Mouse (Mus musculus) liver, embryonic 15.5 days (tissue): Measurements from ENCODE around the gene Tmem182. TPM values are rescaled to one million over a fixed set of nuclear protein-coding genes. Genes with fewer than 3 reads are reported as not detected.

Source experiments
- ATAC-seq: fragments of 200-750 bp; cut with Nextera tagmentation; 2 replicates; pipeline ENCODE4 v1.8.0; 2017; ENCODE audit warnings: moderate number of reproducible peaks, mild to moderate bottlenecking, moderate library complexity; ENCODE audit not compliant: insufficient read depth
- H3K27ac ChIP-seq: fragments of 300-500 bp; sonication (generic); replicated peaks from 2 replicates; pipeline ENCODE4 v1.5.1; 2015; ENCODE audit warnings: mild to moderate bottlenecking, inconsistent platforms
- H3K27me3 ChIP-seq: fragments of 300-500 bp; sonication (generic); 2 replicates; pipeline ENCODE4 v1.6.1; 2015; ENCODE audit warnings: mild to moderate bottlenecking, inconsistent platforms
- H3K36me3 ChIP-seq: fragments of 300-500 bp; sonication (generic); replicated peaks from 2 replicates; pipeline ENCODE4 v1.6.1; 2015; ENCODE audit warnings: moderate library complexity, mild to moderate bottlenecking, inconsistent platforms
- H3K4me1 ChIP-seq: fragments of 300-500 bp; sonication (generic); replicated peaks from 2 replicates; pipeline ENCODE4 v1.6.1; 2015; ENCODE audit warnings: inconsistent platforms
- H3K4me2 ChIP-seq: fragments of 300-500 bp; sonication (generic); 2 replicates; pipeline ENCODE4 v1.6.1; 2015; ENCODE audit warnings: moderate library complexity, mild to moderate bottlenecking, inconsistent platforms
- H3K4me3 ChIP-seq: fragments of 300-500 bp; sonication (generic); replicated peaks from 2 replicates; pipeline ENCODE4 v1.5.1; 2015; ENCODE audit warnings: mild to moderate bottlenecking, inconsistent platforms
- H3K9ac ChIP-seq: fragments of 300-500 bp; sonication (generic); 2 replicates; pipeline ENCODE4 v1.6.1; 2015; ENCODE audit warnings: moderate library complexity, mild to moderate bottlenecking, inconsistent platforms
- H3K9me3 ChIP-seq: fragments of 300-500 bp; sonication (generic); replicated peaks from 2 replicates; pipeline ENCODE4 v1.6.1; 2016; ENCODE audit warnings: inconsistent platforms
- WGBS: fragments of 180-500 bp; shearing (Covaris S2); methylation state at CpG from one replicate; pipeline ENCODE4 v1.1.7; 2015; ENCODE audit warnings: mixed read lengths; ENCODE audit not compliant: insufficient replicate concordance; 5-methylcytosine and 5-hydroxymethylcytosine counted together
- polyA plus RNA-seq: library from polyadenylated mRNA; unstranded; fragments of >200 nt; fragmentation: Nextera tagmentation; extraction: Ambion mirVana; gene quantifications from 2 replicates; pipeline ENCODE4 v1.2.1, GENCODE M21; 2015

Gene Tmem182
- polyA plus RNA-seq, 1 experiment from 2014 or later = 0.75 TPM

- Histone ChIP-seq H3K27ac (no peak overlapping the region), H3K9me3 (no peaks in the 10 kb centered on the region), H3K36me3 (no peaks in the 10 kb centered on the region), H3K27me3 (no peaks in the 10 kb centered on the region), H3K4me2 (no peak overlapping the region), H3K4me3 (no peak overlapping the region), H3K4me1 (no peaks in the 10 kb centered on the region), H3K9ac (no peak overlapping the region)
- WGBS = 25% methylated on average over 5 of the region's 5 CpGs
- ATAC-seq = no peak
These were observed 4.5 kb upstream of the Tmem182 start for GRCm38 (mm10) chr1:40800908-40801307.

DNA sequence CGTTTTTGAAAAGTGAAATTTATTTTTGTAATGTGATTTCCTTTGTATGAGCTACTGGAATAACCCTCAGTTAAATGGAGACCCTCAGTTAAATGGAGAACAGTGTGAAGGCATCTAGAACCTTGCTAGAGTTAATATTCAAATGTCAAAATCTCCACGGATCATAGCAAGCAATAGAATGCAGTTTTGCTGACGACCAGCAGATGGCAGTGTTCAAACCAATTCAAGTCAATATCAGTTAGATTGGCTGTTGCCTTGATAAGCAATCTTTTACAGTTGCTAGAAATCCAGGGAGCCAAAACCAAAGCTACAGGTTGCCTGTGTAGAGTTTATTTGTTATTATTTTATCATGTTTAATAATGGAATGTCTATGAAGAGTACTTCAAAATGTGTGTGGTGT, 2.6 kb upstream of the Tmem182 start:
- no peaks in the 10 kb centered on the region for H3K36me3 ChIP-seq
- H3K27ac ChIP-seq = no peak overlapping the region
- no peak for ATAC-seq
- H3K9ac ChIP-seq = no peak overlapping the region
- H3K4me2 ChIP-seq = no peak overlapping the region
- H3K9me3 ChIP-seq = no peaks in the 10 kb centered on the region
- H3K4me3 ChIP-seq = no peak overlapping the region
- no peaks in the 10 kb centered on the region for H3K27me3 ChIP-seq
- H3K4me1 ChIP-seq = no peaks in the 10 kb centered on the region
- WGBS = 17% methylated on average over 3 of the region's 3 CpGs

DNA sequence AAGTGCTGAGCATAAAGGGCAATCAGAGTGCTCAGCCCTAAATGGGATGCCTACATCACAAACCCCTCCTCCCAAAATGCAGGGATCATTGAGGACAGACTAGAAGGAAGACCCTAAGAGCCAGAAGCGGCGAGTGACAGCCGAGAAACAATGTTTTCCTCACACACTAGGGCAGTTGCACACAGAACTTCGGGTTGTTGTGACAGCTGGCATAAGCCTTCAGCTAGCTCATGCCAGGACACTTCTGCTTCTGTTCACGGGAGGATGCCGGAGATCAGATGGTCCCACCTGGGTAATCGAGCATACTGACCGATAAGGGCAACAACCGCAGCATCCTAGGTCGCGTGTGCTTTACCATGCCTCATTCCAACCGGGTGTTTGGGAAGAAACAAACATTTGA, 1.3 kb upstream of the Tmem182 start:
- no peaks in the 10 kb centered on the region for H3K9me3 ChIP-seq
- H3K4me1 ChIP-seq = no peaks in the 10 kb centered on the region
- H3K27ac ChIP-seq = no peak overlapping the region
- no peaks in the 10 kb centered on the region for H3K27me3 ChIP-seq
- no peak overlapping the region for H3K4me2 ChIP-seq
- no peak overlapping the region for H3K9ac ChIP-seq
- ATAC-seq = no peak
- no peaks in the 10 kb centered on the region for H3K36me3 ChIP-seq
- no peak overlapping the region for H3K4me3 ChIP-seq
- WGBS = 77% methylated on average over 12 of the region's 12 CpGs

DNA sequence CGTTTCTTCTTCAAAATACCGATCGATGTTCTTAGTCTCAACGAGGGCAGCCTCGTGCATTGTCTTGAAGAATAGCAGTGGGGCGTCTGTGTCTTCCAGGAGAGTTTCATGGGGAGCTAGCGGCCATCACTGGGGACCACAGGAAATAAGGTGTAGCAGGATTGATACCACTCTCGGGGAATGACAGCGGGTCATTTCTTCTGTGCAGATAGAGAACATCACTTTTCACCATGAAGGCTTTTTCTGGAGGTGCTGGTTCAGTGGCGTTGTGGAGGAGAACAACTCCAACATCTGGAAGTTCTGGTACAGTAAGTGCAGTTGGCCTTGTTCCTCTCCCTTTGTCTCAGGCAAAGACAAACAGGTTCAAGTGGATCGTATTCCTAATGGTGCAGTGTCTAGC, 490 bp downstream of the Tmem182 start:
- H3K9ac ChIP-seq = no peak overlapping the region
- no peak for ATAC-seq
- WGBS = 72% methylated on average over 11 of the region's 11 CpGs

GRCm38 (mm10) chr1:40808643-40809042, 3.2 kb downstream of the Tmem182 start:
- no peak overlapping the region for H3K4me3 ChIP-seq
- no peak overlapping the region for H3K27ac ChIP-seq
- ATAC-seq = no peak
- H3K9ac ChIP-seq = no peak overlapping the region
- H3K4me1 ChIP-seq = no peaks in the 10 kb centered on the region
- no peak overlapping the region for H3K4me2 ChIP-seq
- 61% methylated on average over 3 of the region's 3 CpGs for WGBS
- H3K36me3 ChIP-seq = no peaks in the 10 kb centered on the region
- H3K27me3 ChIP-seq = no peaks in the 10 kb centered on the region
- no peaks in the 10 kb centered on the region for H3K9me3 ChIP-seq

More for the DNA sequence above, 490 bp downstream of the Tmem182 start:
- no peak overlapping the region for H3K27ac ChIP-seq
- no peaks in the 10 kb centered on the region for H3K27me3 ChIP-seq
- no peaks in the 10 kb centered on the region for H3K9me3 ChIP-seq
- H3K36me3 ChIP-seq = no peaks in the 10 kb centered on the region
- no peak overlapping the region for H3K4me2 ChIP-seq
- no peaks in the 10 kb centered on the region for H3K4me1 ChIP-seq
- no peak overlapping the region for H3K4me3 ChIP-seq

GRCm38 (mm10) chr1:40815071-40815845, 9.9 kb downstream of the Tmem182 start:
- Histone ChIP-seq H3K4me1 (no peaks in the 10 kb centered on the region), H3K4me2 (no peak overlapping the region), H3K27ac (no peak overlapping the region), H3K9me3 (no peaks in the 10 kb centered on the region), H3K9ac (no peak overlapping the region), H3K27me3 (no peaks in the 10 kb centered on the region), H3K4me3 (no peak overlapping the region), H3K36me3 (no peaks in the 10 kb centered on the region)
- WGBS = 44% methylated on average over 16 of the region's 16 CpGs
- no peak for ATAC-seq

DNA sequence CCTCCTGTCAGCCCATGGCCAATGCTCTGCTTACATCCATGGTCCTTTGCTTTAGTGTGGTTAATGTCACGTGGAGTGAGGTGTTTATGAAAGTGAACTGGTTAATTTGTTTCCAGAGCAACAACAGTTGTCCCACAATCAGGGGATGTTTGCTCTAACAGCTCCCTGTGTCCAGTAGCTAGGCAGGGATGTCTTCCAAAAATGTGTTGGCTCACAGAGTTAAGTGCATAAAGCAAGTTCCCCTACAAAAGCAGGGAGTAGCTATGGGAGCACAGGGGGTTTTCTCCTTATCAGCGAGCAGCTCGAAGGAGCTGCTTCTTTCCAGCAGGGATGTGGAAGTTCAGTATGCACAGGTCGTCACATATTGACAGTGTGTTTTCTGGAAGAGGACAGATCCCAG, 19.1 kb downstream of the Tmem182 start:
- no peak overlapping the region for H3K27ac ChIP-seq
- H3K4me1 ChIP-seq = no peaks in the 10 kb centered on the region
- H3K9me3 ChIP-seq = no peaks in the 10 kb centered on the region
- no peak for ATAC-seq
- H3K4me2 ChIP-seq = no peak overlapping the region
- 47% methylated on average over 4 of the region's 4 CpGs for WGBS
- H3K4me3 ChIP-seq = no peak overlapping the region
- no peak overlapping the region for H3K9ac ChIP-seq
- H3K27me3 ChIP-seq = no peaks in the 10 kb centered on the region
- no peaks in the 10 kb centered on the region for H3K36me3 ChIP-seq

- WGBS = 51% methylated on average over 8 of the region's 8 CpGs
- Histone ChIP-seq H3K27me3 (no peaks in the 10 kb centered on the region), H3K4me1 (no peaks in the 10 kb centered on the region), H3K4me3 (no peak overlapping the region), H3K9me3 (no peaks in the 10 kb centered on the region), H3K27ac (no peak overlapping the region), H3K36me3 (no peaks in the 10 kb centered on the region), H3K9ac (no peak overlapping the region), H3K4me2 (no peak overlapping the region)
- ATAC-seq = no peak
These were observed 19.5 kb downstream of the Tmem182 start for GRCm38 (mm10) chr1:40824936-40825335.

GRCm38 (mm10) chr1:40825826-40826225, 20.4 kb downstream of the Tmem182 start:
- no peaks in the 10 kb centered on the region for H3K4me1 ChIP-seq
- H3K36me3 ChIP-seq = no peaks in the 10 kb centered on the region
- H3K4me2 ChIP-seq = no peak overlapping the region
- WGBS = 46% methylated on average over 7 of the region's 7 CpGs
- H3K9ac ChIP-seq = no peak overlapping the region
- H3K9me3 ChIP-seq = no peaks in the 10 kb centered on the region
- H3K4me3 ChIP-seq = no peak overlapping the region
- no peak overlapping the region for H3K27ac ChIP-seq
- no peaks in the 10 kb centered on the region for H3K27me3 ChIP-seq
- no peak for ATAC-seq

GRCm38 (mm10) chr1:40829213-40829914, 24.0 kb downstream of the Tmem182 start:
- Histone ChIP-seq H3K36me3 (no peaks in the 10 kb centered on the region), H3K9me3 (no peaks in the 10 kb centered on the region), H3K4me1 (no peaks in the 10 kb centered on the region), H3K9ac (no peak overlapping the region), H3K27me3 (no peaks in the 10 kb centered on the region), H3K4me2 (no peak overlapping the region), H3K27ac (no peak overlapping the region), H3K4me3 (no peak overlapping the region)
- 58% methylated on average over 10 of the region's 10 CpGs for WGBS
- no peak for ATAC-seq

DNA sequence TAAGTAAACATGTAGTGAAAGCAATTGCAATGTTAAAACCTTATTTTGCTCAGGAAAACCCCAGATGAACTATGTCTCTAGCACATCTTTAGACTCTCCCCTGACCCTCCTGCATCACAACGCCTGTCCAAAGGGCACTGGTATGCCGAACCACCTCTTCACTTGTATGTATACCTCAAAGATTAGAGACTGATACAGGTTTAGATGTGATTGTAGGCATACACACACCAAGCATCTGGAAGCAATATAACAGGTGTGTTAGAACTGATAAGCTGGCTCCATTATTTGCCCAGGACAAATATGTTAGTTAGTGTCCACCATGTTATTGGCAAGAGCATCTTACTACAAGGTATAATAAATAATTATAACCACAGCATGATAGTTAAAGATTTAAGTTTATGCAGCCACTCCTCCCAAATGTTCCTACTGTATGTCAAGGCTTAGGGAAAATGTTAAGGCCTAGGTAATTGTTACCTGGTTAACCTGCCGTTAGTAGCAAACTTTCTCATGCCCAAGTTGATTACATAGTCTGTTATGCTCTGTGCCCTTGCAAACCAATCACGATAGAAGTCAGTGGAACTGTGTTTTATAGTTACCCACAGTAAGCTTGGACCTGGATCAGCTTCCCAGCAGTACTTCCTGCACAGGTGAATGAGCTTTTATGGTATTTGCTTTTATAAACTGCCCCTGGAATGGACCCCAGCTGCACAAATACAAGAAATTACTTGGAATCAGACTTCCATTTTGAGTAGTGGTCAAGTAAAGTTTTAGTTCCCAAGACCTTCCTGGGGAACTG, 25.5 kb downstream of the Tmem182 start:
- Histone ChIP-seq H3K36me3 (no peaks in the 10 kb centered on the region), H3K9me3 (no peaks in the 10 kb centered on the region), H3K9ac (no peak overlapping the region), H3K27me3 (no peaks in the 10 kb centered on the region), H3K4me3 (no peak overlapping the region), H3K4me1 (no peaks in the 10 kb centered on the region), H3K4me2 (no peak overlapping the region), H3K27ac (no peak overlapping the region)
- ATAC-seq = no peak
- WGBS = 61% methylated on average over 4 of the region's 4 CpGs
